Mouse (Mus musculus): ENCODE results near the gene Prlr.

The Prlr gene

DNA sequence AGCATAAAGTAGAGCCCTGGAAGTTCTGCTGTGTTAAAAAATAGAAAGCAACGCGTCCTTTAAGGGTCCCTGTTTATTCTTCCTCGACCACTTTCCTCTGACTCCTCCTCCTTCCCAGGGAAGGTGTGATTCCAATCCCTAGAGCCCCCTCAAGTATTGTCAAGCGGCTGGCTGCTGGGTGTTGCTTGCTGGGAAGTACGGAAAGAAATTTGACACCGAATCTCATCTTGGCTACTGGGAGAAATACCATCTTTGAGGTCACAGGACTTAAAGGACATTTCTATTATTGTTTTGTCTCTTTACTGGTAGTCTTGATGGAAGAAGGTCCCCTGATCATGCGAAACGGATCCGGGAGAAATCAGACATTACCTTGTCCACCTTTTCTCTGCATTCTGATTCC, at the start of gene Prlr:
TSS of gene Prlr (plus strand) at position 156 of the 400 bp plus-strand sequence.
- no peak for DNase-seq (ENCODE audit: low spot score in 2 of 2)

DNA sequence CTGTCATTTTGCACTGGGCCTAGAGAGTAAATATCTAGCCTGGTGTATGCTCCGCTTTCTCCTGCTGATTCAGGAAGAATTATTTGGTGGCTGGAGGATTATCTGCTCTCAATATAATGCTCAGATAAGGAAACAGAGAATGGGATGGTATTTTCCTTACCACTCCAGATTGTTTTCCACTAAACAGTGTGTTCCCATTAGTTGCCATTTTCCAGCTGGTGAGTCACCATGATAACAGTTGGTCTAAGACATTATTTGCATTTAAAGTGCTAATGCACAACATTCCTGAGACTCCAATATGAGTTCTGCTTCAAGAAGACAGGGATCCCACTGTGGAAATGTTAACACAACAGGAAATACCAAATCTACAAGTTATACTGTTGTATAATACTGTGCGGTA, 43.3 kb upstream of the Prlr start:
- DNase-seq (ENCODE audit: low spot score in 2 of 2), result no peak

DNA sequence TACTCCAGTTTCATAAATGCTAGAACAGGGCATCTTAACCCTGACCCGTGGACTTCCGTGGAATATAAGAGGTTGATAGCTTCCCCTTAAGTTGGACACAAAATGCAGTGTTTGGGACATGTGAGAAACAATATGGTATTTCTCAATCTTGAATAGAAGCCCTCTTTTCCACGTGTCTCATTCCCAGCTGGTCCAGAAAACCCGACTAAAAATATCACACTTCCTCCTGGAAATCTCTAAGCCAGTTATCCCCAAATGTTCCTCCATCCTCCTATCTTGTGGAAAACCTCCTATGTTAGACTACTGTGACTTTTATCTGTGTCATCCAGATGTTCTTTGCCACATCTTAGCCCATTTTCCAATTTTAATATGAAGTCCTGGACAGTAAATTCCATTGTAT, 42.1 kb upstream of the Prlr start:
- no peak for DNase-seq (ENCODE audit: low spot score in 2 of 2)

DNA sequence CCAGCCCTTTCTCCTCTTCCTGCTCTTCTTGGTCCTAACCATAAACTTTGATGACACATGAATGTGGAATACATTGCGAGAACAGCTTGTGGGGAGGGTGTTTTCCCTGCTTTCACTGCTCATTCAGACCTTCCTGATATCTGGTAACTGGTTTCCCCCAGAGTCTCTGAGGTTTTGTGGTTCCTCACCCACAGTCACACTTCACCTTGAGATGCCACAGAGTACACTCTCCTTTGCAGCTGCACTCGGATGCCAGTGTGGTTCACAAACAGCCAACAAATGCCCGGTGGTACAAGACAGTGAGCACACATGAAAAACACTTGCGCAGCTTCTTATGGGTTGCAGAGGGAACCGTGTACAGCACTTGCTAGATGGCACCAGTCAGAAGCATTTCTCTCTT, 32.5 kb upstream of the Prlr start:
- no peak for DNase-seq (ENCODE audit: low spot score in 2 of 2)

DNA sequence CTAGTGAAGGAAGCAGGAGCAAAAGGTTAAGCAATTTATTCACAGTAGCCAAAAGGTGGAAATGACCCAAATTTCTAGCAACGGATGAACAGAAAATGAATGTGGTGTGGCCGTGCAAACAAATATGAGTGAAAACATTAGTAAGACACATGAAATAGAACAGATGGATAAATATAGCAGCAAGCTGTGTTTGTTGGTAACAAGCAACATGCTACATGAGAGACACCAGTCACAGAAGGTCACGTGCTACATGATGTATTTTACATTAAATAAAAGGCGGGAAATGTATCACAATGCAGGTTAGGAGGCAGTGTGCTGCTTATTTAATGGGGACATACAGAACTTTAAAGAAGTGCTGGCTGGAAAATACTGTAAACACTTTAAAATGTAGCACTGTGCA, 28.8 kb upstream of the Prlr start:
- DNase-seq (ENCODE audit: low spot score in 2 of 2), result no peak

DNA sequence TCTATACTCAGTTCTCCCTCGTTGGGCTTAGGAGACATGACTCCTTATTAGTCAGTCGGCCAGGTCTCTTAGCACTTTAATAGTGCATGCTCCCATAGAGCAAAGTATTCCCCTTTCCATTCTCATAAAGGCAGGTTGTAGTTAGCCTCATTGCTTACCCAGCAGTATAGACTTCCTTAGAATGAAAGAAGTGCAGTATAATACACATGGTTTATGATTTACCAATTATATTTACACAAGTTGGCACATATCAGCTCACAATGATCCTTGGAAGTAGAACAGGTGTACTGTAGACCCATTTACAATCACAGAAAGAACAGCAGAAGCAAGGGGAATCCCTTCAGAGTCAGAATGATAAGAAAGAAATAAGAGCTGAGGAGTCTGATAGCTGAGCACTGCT, 16.4 kb upstream of the Prlr start:
- DNase-seq (ENCODE audit: low spot score in 2 of 2), result no peak

DNA sequence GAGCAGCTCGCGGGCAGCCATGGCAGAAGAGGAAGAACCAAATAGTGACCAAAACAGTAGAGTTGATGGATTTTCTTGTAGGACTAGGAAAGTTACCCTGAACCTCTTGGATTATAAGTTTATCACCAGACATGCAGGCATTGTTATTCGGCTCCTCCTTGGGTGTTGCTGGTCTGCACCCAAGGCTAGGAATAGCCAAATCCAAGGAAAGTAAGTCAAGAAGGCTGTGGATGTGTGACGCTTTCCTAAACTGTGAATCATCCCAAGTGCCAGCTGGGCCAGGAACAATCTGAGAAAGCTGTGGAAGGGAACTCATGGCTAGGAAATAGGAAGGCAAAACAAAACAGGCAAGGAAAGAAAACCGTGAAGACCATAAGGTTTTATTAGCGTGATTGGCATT, 2.0 kb upstream of the Prlr start:
- DNase-seq (ENCODE audit: low spot score in 2 of 2), result no peak

DNA sequence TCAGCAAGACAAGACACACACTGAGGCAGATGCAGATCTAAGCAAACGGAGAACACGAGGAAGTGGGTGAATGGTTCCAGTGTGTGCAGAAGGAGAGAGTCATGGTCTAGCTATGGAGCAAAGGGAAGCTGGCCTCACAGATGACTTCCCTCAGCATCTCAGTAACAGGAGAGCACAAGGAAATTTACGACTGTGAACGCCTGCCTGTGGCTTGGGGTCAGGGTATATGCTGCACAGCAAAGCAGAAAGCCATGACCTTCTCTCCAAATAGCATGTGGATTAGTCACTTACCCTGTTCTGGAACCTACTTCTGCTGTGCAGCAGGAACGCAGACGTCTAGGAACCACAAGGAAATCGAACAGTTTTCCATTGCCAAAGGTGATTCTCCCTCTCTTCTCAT, 1.4 kb upstream of the Prlr start:
- no peak for DNase-seq (ENCODE audit: low spot score in 2 of 2)

DNA sequence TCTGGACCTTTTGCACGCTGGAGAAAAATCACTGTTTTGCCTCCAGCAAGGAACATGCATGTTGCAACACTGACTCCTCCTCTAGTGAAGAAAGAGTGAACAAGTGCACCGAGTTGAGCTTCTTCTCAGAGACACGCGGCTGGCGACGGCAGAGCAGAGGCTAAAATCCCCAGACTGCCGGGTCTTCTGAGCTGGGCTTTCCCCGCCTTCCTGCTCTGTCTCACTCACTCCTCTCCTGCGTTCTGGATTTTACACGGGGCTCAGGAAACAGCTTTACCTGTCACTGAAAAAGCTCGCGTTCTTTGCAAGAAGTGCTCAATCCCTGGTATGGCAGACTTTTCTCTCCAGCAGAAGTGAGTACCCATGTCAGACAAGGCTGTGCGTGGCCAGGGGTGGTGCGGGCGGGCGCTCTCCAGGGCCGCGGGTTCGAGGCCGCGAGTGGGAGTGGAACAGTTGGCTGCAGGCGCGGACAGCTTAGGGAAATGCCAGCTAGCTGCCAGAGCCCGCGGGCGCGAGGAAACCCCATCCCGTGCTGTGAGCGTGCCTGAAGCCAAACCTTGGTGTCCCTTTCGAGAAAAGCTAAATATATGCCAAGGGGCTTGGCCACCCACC, 587 bp downstream of the Prlr start:
- peak in 1 of 2 experiments; percentile 7 for DNase-seq (ENCODE audit: low spot score in 2 of 2)

DNA sequence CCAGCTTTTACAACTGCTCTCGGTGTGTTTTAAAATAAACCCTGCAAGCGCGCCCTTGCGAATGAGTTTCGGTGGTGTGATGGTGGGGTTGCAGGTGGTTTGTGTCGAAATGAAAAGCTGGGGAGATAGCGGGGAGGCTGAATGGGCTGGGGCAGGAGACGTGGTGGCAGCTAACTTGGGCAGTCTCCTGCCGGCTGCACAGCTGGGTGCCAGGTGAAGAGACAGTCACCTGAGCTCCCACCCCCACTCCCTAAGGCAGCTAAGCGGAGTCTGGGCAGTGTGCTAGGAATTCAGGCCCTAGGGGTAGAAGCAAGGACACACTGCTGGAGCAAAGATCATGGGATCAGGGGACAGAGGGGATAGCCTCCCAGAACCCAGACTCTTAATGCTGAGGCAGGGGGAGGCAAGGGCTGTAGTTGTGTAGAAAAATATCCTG, 1.1 kb downstream of the Prlr start:
- DNase-seq (ENCODE audit: low spot score in 2 of 2), result peak in 1 of 2 experiments; percentile 14

DNA sequence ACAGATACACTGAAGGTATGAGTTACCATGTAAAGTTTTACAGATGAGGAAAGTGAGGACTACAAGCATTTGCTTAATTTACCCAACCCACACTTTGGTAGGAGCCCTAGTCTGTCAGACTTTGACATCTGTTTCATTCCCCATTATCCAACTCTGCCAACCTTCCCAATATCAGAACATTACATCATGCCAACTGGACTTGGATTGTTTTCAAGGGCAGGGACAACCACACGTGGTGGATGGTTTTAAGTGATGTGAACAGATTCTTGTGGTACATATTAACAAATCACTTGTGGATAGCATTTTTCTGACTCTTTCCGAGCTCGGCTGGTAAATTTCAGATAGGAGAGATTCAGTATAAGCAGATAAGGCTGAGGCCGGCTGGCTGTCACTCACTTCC, 3.7 kb downstream of the Prlr start:
- no peak for DNase-seq (ENCODE audit: low spot score in 2 of 2)

DNA sequence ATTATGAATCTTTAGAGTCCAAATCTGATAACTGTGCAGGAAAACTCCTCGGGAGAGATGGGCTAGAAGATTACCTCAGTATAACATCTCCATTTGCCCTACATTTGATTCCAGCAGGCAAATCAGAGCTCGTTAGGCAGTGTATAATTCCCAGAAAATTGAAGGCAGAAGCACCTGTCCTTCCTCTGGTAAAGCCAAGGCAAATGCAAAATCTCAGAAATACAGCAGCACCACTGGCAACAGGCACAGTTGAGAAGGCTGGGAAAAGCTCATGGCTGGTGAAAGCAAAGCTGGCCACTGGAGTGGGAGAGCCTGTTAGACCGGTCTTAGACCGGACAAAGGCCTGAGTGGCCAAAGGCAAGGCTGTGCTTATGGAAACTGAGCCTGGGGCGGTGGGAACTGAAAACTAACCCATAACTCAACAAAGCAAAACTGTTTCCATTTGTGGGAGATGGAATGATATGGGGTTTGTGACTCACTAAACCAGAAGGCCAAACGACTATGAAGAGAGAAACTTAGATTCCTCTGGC, 15.1 kb downstream of the Prlr start:
- no peak for DNase-seq (ENCODE audit: low spot score in 2 of 2)

DNA sequence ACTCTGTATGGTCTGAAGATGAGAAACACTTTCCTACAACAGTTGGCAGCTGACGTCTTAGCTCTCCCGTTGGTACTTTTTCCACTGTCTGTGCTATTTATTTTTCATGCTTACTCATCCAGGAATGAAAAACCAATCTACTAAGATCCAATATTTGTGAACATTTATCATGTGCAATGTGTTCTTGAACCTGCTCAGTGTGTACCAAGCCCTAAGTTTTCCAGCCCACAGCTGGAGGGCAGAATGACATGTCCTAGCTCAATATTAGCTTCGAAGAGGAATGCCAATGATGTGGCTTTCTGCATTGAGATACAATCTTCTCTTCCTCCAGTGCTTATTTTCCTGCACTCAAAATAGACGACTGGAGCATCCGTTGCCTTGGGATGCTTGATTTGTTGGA, 24.0 kb downstream of the Prlr start:
- DNase-seq (ENCODE audit: low spot score in 2 of 2), result no peak

DNA sequence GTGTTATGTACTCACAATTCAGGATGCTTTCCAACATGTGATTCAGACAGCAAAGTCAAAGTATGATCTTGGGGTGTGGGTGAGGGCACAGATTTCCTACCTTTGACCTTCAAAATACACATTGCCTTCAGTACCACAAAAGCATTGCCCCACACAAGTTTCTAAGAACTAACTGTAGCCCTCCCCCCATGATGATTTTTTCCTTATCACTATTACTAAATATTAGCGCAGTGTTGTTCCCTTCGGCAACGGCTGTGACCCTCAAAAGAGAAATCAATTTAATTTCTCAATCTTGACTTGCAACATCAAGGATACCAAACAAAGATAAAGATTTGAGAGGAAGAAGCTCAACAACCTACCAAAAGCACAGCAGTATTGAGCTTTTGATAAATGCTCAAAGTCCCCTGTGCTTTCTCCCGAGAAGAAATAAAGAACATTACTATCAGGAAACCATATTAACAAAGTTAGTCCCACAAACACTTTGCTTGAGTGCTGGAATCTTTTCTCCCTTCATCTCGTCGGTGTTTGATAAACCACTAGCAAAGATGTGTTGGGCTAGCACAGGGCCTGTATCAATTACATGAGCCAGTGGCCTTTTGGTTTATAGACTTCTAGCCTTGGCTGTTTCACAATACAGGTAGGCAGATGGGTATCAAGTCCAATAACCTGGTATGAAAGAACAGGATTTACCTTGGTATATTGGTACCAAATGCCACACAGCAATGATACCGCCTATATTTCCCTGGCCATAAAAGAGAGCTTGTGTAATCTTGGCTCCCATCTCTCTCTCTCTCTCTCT, 25.7 kb downstream of the Prlr start:
- no peak for DNase-seq (ENCODE audit: low spot score in 2 of 2)

DNA sequence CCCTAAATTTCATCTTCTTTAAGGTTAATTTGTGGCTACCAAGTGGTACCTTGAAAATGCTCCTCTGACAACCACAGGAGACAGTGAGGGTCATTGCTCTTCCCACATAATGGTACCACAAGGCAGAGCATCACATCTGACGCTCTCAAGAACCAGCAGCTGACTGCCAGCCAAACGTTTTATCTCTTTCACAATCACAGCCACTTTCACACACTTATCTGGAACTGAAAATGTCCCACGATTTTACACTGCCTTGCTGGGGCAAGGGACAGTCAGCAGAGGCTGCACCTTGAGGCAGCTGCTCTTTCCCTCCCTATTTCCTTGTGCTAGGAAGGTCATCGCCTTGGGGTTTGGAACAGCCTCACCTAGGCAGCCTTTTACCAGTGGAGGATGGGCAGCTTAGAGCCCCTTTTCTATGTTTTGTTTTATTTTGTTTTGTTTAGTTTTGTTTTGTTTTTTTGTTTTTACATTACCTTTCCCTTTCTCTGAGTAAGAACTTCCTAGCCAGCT, 33.3 kb downstream of the Prlr start:
- no peak for DNase-seq (ENCODE audit: low spot score in 2 of 2)

DNA sequence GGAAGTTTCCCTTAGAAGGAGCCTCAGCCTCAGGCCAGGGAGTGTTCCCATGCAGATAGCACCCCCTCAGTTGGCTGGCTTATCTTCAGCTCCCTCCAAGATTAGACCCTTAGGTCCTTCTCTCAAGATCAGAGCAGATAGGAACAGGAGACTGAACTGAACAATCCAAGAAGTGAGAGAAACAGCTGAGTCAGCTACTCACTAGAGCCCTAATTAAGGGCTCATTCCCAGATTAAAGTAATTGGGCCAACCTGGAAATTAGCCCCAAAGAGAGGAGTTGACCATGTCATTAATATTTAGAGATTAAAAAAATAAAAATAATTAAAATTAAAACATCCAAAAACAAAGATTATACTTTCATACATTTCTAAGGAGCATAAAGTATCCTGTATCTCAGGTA, 35.0 kb downstream of the Prlr start:
- no peak for DNase-seq (ENCODE audit: low spot score in 2 of 2)

DNA sequence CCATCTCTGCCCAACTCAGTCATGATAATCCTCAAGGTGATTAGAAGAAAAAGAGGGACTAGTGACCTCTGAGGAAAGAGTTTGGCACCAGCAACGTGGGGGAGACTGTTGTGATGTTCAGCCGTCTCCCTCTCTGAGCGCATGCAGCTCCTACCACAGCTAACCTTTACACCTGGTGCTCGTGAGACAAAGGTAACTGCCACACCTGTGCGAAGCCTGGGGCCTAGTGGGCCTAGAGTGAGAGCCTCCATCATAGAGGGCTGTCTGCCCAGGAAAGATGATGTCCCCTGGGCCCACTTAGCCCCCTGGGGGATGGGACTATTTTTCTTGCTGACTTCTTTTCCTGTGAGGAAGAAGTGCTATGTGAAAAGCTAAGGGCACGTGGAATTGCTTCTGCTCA, 36.2 kb downstream of the Prlr start:
- DNase-seq (ENCODE audit: low spot score in 2 of 2), result no peak

DNA sequence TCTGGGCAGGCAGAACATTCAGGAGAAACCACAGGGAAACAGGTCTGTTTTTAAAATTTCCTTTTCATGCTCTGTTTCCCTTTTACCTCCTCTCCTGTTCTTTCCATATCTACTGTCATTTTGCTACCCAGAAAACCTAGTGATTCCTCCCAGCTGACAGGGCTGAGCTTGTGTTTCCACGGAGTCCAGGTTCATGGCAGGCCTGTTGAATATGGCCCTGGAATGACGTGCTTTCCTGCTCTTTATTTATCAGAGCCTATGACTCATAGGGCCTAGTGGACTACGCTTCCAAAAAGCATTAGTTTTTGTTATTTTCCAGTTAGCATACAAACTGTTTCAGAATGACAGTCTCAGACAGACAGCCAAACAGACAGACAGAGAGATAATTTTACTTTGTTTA, 36.7 kb downstream of the Prlr start:
- DNase-seq (ENCODE audit: low spot score in 2 of 2), result no peak

DNA sequence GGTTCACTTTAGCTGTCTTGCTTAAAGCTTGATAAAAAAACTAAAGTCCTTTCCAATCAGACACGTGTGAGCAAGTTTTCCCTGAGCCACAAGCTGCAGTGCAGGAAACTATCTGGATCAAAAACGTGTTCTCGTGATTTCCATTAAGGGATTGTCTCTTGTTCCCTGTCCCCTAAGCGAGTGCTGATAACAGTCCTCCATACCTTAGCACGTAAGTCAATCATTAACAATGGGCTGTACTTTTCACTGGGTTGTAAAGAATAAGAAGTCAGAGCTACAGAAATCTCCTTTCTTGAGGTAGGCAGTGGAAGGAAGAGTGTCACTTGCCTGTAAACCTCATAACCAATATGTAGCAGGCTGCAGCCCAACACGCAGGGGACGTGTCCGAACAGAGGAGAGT, 38.7 kb downstream of the Prlr start:
- no peak for DNase-seq (ENCODE audit: low spot score in 2 of 2)

DNA sequence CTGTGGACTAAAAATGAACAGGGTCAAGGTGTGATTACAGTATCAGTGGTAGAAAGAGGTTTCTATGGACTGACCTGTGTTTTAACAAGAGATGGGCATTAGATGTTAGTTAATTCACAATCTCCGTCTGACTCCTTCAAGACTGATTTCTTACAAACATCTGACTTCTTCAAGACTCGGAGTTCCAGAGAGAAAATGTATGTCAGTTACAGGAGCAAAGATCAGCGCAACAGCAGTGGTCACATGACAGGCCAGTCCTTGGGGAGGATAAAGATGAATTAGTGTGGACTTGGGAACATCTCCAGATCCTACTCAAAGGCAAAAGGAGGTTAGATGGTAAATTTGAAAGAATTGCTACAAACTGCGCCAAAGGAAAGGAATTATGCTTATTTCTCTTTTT, 39.2 kb downstream of the Prlr start:
- DNase-seq (ENCODE audit: low spot score in 2 of 2), result no peak

DNA sequence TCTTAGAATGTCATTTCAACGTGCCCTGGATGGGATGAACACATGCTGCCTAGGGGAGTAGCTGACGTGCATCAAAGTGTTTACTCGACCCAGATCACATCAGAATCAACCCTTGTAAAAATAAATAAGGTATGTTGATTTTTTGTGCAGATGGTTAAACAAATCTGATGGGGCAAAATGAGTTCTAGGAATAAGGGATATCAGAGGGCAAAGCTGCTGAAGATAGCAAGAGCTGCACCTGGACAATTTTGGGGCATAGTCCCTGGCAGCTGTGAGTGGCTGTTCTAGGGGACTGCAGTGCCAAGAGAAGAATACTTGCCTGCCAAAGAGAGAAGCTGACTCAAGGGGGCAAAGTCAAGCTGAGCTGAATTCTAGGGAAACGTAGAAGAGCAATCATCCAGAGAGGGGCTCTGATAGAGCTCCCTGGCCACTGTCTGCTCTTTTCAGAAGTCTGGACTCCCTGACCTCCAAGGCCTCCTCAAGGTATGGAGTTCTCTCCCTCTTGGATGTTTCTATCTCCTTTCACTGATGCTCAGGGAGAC, 46.6 kb downstream of the Prlr start:
- no peak for DNase-seq (ENCODE audit: low spot score in 2 of 2)

DNA sequence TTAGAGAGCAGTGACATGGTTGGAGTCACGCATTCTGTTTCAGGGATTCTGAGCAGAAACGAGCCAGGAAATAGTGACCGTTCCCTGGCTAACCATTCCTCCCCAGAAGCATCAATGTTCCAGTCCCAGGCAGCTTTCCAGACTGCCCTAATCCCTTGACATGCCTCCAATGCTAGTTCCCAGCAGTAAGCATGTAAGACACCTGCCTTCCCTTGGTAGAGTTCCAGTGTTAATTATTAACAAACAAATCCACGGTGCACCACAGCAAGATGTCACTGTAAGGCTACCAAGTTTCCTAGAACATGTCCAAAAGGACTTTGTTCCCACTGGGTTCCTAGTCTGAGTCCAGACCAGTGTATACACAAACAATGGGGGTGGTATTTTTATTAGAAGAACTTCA, 48.7 kb downstream of the Prlr start:
- peak in 1 of 2 experiments; percentile 4 for DNase-seq (ENCODE audit: low spot score in 2 of 2)

DNA sequence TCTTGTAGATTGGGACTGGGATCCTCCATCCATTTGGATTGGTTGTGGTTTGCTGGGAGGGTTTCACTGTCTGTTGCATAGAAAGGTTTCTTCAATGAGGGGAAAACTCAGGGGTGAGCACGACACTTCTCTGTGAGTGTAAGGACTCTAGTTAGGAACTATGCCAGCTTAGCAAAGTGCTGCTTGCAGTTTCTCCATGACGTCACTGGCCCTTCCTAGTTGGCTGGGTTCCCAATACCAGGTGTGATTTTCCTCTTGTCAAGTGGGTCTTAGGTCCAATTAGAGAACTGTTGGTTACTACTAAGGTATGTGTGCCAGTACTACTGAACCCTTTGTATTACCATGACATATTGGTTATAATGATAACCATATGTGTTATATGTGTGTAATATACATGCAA, 51.6 kb downstream of the Prlr start:
- DNase-seq (ENCODE audit: low spot score in 2 of 2), result no peak

All from cerebellum, postnatal 4 days (tissue).